Mouse (Mus musculus): ENCODE results near the gene Olfr901. TPM values are rescaled to one million over a fixed set of nuclear protein-coding genes. Genes with fewer than 3 reads are reported as not detected.
A peak's percentile ranks its signal among the peaks of the same experiment; 100 is the strongest.
"Not testable (repeated sequence)": the region's sequence is repeated elsewhere in the genome, so short reads cannot be mapped to it uniquely, and the experiment has no call there.

Gene Olfr901
- 0.26 and 0.58 TPM in 2 replicates for total RNA-seq (2012; rRNA removed)

DNA sequence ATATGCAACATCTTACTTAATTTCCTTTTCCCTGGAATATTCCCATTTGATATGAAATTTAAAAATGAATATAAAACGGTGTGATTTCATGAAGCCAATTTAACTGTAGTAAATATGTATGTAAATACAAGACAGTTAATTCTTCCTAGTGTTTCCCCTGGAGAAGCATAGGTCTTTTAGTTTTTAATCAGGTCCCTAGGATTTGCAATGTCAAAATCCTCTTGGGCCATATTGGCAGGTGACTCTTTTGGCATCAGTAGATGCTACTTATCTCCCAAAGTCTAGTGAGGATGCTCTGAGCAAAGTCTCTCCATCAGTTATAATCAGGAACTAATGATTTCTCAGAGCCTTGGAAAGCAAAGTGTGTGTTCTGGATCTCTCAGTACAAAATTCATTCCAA, at the start of gene Olfr901:
Gene Olfr901, plus strand, starts transcription at position 301 of the 400 bp plus-strand sequence.
- no peak within 1 kb of the TSS for H3K9ac ChIP-seq (ENCODE audit: insufficient read depth, low read depth, low read length, poor library complexity, severe bottlenecking)
- H3K27ac ChIP-seq (ENCODE audit: insufficient read depth, low read depth, low read length, poor library complexity, severe bottlenecking), result no peak within 1 kb of the TSS
- H3K36me3 ChIP-seq (ENCODE audit: control insufficient read depth, insufficient read depth, low read length, poor library complexity, severe bottlenecking), result no peaks in the 10 kb centered on the region
- H3K4me1 ChIP-seq (ENCODE audit: control insufficient read depth in 2 of 2, insufficient read depth in 2 of 2, low read length in 2 of 2, poor library complexity in 1 of 2), result no peaks in the 10 kb centered on the region
- in situ Hi-C loops (cut with MboI; ENCODE audit: low sequenced_read_pairs in 2 of 2, unreplicated experiment in 2 of 2), result no loop called here
- no peak within 1 kb of the TSS for H3K4me3 ChIP-seq (ENCODE audit: insufficient read depth in 1 of 2, low read depth in 1 of 2, low read length in 2 of 2, poor library complexity in 1 of 2, severe bottlenecking in 1 of 2)
- no peaks in the 10 kb centered on the region for H3K9me3 ChIP-seq (ENCODE audit: control insufficient read depth, insufficient read depth, low read depth, low read length)
- no peak for DNase-seq (ENCODE audit: low read depth, low spot score)
- TF ChIP-seq CHD2 (IDR thresholded peaks at IDR 0.05; ENCODE audit: low read depth, low read length) (no peak), HCFC1 (IDR thresholded peaks at IDR 0.05; ENCODE audit: borderline replicate concordance, insufficient read depth, low read length) (no peak)

DNA sequence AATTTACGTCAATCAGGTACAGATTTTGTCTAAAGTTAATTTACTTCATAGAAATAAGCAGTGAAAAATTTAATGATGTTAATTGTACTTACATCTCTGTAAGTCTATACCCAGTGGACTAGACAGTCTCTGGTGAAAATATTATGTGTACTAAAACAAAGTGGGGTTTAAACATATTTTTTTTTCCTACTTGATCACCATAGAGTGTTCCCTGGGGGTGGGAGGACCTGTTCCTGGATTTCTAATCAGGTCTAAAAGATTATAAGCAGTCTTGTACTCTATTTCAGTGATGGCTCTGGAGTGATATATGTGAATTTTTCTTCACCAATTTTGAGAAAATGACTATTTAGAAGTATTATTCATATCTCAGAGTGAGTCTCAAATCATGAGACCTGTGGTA, 27.9 kb upstream of the Olfr901 start, which contains the start of gene Olfr147:
Gene Olfr147, plus strand, starts transcription at position 301 of the 400 bp plus-strand sequence.
- H3K9ac ChIP-seq (ENCODE audit: insufficient read depth, low read depth, low read length, poor library complexity, severe bottlenecking), result no peak within 1 kb of the TSS

GRCm38 (mm10) chr9:38407502-38407901, 21.8 kb upstream of the Olfr901 start:
- DNase-seq (ENCODE audit: low read depth, low spot score); H3K4me1 ChIP-seq (ENCODE audit: control insufficient read depth in 2 of 2, insufficient read depth in 2 of 2, low read length in 2 of 2, poor library complexity in 1 of 2); H3K9ac ChIP-seq (ENCODE audit: insufficient read depth, low read depth, low read length, poor library complexity, severe bottlenecking); H3K9me3 ChIP-seq (ENCODE audit: control insufficient read depth, insufficient read depth, low read depth, low read length); in situ Hi-C loops (cut with MboI; ENCODE audit: low sequenced_read_pairs in 2 of 2, unreplicated experiment in 2 of 2); H3K4me3 ChIP-seq (ENCODE audit: insufficient read depth in 1 of 2, low read depth in 1 of 2, low read length in 2 of 2, poor library complexity in 1 of 2, severe bottlenecking in 1 of 2); H3K36me3 ChIP-seq (ENCODE audit: control insufficient read depth, insufficient read depth, low read length, poor library complexity, severe bottlenecking): not testable (repeated sequence)
- H3K27ac ChIP-seq (ENCODE audit: insufficient read depth, low read depth, low read length, poor library complexity, severe bottlenecking), result peak overlapping the region; percentile 93; the same call in 1 of the 2 replicates

More for the DNA sequence above, 27.9 kb upstream of the Olfr901 start, which contains the start of gene Olfr147:
- TF ChIP-seq MAFK (IDR thresholded peaks at IDR 0.05; ENCODE audit: insufficient read depth, low read depth, low read length) (no peak), ZNF384 (IDR thresholded peaks at IDR 0.05; ENCODE audit: low read depth, low read length) (no peak), ZC3H11A (IDR thresholded peaks at IDR 0.05; ENCODE audit: borderline replicate concordance, low read depth, low read length) (no peak)
- in situ Hi-C loops (cut with MboI; ENCODE audit: low sequenced_read_pairs in 2 of 2, unreplicated experiment in 2 of 2), result no loop called here
- H3K9me3 ChIP-seq (ENCODE audit: control insufficient read depth, insufficient read depth, low read depth, low read length), result no peaks in the 10 kb centered on the region
- no peak for DNase-seq (ENCODE audit: low read depth, low spot score)
- no peak within 1 kb of the TSS for H3K27ac ChIP-seq (ENCODE audit: insufficient read depth, low read depth, low read length, poor library complexity, severe bottlenecking)
- 0 out of 4 replicates have a peak, but pooled peaks cover 0 to 1% of the 10 kb centered on the region in 2 experiments for H3K4me1 ChIP-seq (ENCODE audit: control insufficient read depth in 2 of 2, insufficient read depth in 2 of 2, low read length in 2 of 2, poor library complexity in 1 of 2)
- no peaks in the 10 kb centered on the region for H3K36me3 ChIP-seq (ENCODE audit: control insufficient read depth, insufficient read depth, low read length, poor library complexity, severe bottlenecking)
- no peak within 1 kb of the TSS for H3K4me3 ChIP-seq (ENCODE audit: insufficient read depth in 1 of 2, low read depth in 1 of 2, low read length in 2 of 2, poor library complexity in 1 of 2, severe bottlenecking in 1 of 2)

GRCm38 (mm10) chr9:38413502-38413901, 15.8 kb upstream of the Olfr901 start:
- H3K9me3 ChIP-seq (ENCODE audit: control insufficient read depth, insufficient read depth, low read depth, low read length); H3K27ac ChIP-seq (ENCODE audit: insufficient read depth, low read depth, low read length, poor library complexity, severe bottlenecking); DNase-seq (ENCODE audit: low read depth, low spot score); in situ Hi-C loops (cut with MboI; ENCODE audit: low sequenced_read_pairs in 2 of 2, unreplicated experiment in 2 of 2); H3K9ac ChIP-seq (ENCODE audit: insufficient read depth, low read depth, low read length, poor library complexity, severe bottlenecking); H3K4me3 ChIP-seq (ENCODE audit: insufficient read depth in 1 of 2, low read depth in 1 of 2, low read length in 2 of 2, poor library complexity in 1 of 2, severe bottlenecking in 1 of 2); H3K4me1 ChIP-seq (ENCODE audit: control insufficient read depth in 2 of 2, insufficient read depth in 2 of 2, low read length in 2 of 2, poor library complexity in 1 of 2); H3K36me3 ChIP-seq (ENCODE audit: control insufficient read depth, insufficient read depth, low read length, poor library complexity, severe bottlenecking): not testable (repeated sequence)

- TF ChIP-seq MAFK (IDR thresholded peaks at IDR 0.05; ENCODE audit: insufficient read depth, low read depth, low read length) (no peak), HCFC1 (IDR thresholded peaks at IDR 0.05; ENCODE audit: borderline replicate concordance, insufficient read depth, low read length) (no peak), ZNF384 (IDR thresholded peaks at IDR 0.05; ENCODE audit: low read depth, low read length) (no peak), ZC3H11A (IDR thresholded peaks at IDR 0.05; ENCODE audit: borderline replicate concordance, low read depth, low read length) (no peak), CHD2 (IDR thresholded peaks at IDR 0.05; ENCODE audit: low read depth, low read length) (no peak)
- H3K36me3 ChIP-seq (ENCODE audit: control insufficient read depth, insufficient read depth, low read length, poor library complexity, severe bottlenecking), result no peaks in the 10 kb centered on the region
- in situ Hi-C loops (cut with MboI; ENCODE audit: low sequenced_read_pairs in 2 of 2, unreplicated experiment in 2 of 2), result no loop called here
These were observed 5.5 kb upstream of the Olfr901 start for GRCm38 (mm10) chr9:38423801-38424200.

More at GRCm38 (mm10) chr9:38423801-38424200, 5.5 kb upstream of the Olfr901 start:
- H3K4me3 ChIP-seq (ENCODE audit: insufficient read depth in 1 of 2, low read depth in 1 of 2, low read length in 2 of 2, poor library complexity in 1 of 2, severe bottlenecking in 1 of 2), result no peak overlapping the region
- H3K27ac ChIP-seq (ENCODE audit: insufficient read depth, low read depth, low read length, poor library complexity, severe bottlenecking), result peak overlapping the region; percentile 40; the same call in 1 of the 2 replicates
- H3K9ac ChIP-seq (ENCODE audit: insufficient read depth, low read depth, low read length, poor library complexity, severe bottlenecking), result no peak overlapping the region
- no peaks in the 10 kb centered on the region for H3K4me1 ChIP-seq (ENCODE audit: control insufficient read depth in 2 of 2, insufficient read depth in 2 of 2, low read length in 2 of 2, poor library complexity in 1 of 2)
- peaks cover 4% of the 10 kb centered on the region; the same call in 1 of the 2 replicates for H3K9me3 ChIP-seq (ENCODE audit: control insufficient read depth, insufficient read depth, low read depth, low read length)
- no peak for DNase-seq (ENCODE audit: low read depth, low spot score)

Measured in ES-E14 (cell line).